Mouse (Mus musculus): ENCODE data around the gene Upk3bl.

The Upk3bl gene

DNA sequence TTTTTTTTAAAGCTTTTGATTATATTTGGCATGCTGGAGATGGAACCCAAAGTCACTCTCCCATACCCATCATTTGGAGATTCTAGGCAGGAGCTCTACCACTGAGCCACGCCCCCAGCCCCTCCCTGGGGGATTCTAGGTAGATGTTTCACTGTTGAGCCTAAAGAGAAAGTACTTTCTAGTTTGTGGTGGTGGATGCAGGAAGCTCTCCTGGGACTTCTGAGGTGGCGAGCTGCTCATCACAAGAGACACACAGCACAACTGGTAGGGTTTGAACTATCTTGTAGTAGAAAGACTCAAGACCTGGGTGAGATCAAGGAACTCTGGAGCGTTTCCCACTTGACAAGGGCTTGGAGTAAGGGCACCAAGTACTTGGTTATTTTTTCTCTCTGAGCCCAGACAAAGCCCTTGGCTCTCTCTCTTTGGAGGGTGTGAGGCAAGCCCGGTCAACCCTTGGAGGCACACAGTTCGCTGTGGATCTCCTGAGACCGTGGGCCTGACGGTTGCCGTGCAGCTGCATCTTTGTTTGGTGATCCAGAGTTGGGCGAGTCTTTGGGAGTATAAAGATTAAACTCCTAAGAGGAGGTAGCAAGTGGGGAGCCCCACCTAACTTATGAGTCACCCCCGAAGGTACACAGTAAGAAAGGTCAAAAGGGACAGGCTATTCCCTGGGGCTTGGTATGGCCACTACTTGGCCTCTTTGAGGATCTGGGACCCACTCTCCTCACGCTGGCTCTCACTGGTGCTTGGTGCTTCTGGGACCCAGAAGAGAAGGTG, at the start of gene Upk3bl:
Gene Upk3bl, plus strand, starts transcription at position 192 of the 777 bp plus-strand sequence.
- no peak for DNase-seq

DNA sequence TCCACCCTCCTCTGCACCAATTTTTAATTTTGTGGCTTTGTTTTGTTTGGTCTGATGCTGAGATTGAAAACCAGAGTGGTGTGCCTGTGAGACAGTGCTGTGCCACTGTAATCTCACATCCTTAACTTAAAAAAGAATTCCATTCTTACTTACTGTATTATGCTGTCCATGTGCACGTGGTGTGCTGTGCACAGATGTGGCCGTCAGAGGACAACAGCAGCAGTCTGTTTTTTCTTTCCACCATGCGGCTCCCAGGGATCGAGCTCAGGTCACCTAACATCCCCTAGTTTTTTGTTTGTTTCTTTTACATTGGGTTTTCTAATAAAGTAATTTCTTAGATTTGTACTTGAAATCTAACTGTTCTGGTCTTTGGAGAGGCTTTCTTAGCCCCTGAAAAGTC, 49.8 kb upstream of the Upk3bl start:
- no peak for DNase-seq

DNA sequence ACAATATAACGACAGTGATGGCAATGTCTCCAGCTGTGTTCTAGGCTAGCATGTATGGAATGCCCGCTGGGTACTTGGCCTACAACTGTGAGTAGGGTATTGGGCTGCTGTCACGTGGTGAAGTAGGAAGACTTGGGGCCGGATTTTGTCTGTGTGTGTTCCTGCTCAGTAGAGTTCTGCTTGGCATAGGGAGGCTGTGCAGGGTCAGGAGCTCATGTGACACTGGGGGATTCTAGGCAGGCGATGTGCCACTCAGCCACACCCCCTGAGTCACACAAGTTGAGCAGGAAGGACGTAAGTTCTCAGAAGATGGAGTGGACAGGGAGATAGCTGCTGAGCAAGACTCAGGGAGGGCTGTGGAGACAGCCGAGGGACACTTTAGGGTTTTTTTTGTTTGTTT, 46.5 kb upstream of the Upk3bl start:
- DNase-seq = no peak

DNA sequence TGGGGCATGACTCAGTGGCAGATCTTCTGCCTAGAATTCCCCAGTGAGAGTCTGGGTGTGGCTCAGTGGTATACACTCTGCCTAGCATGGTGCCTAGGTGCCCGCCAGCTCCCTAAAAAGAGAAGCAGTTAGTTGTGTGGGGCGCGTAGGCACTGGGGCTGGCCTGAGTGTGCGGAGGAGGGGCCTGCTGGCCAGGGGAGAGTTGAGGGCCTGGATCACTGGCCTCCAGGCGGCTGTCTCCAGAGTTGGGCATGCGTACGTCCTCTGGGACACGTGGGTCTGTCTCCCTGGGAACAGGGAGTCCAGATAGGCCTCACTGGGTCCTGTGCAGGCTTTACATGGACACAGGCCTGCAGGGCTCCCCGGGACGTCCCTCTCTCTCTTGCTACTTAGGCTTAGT, 39.4 kb upstream of the Upk3bl start:
- peak; percentile 67 for DNase-seq

DNA sequence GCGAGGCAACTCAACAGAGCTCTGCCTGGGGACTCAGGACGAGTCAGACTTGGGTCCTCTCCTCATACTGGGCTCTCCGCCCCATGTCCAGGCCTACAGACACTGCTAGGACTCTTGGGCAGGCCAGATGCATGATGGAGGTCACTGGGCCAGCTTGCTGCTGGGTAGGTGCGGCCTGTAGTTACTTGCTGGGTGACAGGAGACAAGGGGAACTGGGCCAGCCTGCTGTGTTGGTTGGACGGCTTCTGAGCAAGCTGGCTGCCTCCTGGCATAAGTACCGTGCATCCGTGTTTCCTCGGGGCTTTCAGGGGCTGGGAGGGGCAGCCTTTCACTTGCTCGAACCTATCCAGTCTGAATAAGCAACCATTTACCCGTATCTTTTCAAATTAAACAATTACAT, 38.7 kb upstream of the Upk3bl start:
- DNase-seq = peak; percentile 31

DNA sequence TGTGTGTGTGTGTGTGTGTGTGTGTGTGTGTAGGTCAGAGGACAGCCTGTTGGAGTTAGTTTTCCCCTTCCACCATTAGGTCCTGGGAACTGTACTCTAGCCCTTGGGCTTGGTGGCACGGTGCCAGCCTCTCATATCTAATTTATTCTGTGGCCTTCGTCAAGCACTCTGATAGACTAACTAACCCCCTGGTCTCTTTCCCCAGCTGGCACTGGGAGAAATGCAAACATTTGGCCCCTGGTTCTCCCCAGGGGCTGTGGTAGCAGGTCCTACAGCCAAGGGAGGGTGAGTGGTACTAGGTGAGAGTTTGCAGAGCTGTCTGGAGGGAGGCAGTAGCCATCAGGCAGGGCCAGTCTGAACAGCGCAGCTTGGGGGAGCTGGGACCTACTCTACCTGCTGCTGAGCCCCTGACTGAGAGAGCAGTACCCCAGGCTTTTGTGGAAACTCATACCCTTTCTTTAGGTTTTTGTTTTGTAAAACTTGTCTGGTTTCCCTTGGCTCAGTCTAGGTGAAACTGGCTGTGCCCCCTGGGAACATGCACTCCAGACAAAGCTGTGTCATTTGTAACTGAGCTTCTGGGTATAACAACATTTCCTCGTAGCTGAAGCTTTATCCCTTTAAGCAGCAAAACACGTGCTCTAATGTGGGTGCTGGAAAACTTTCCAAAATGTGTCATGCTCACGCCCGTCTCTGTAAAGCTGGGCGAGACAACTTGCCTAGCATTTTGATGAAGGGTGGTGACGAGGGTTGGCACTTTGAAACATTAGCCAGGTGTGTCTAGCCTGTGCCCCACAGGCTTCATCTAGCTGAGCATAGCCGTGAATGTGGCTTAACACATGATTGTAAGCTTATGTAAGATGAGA, 38.0 kb upstream of the Upk3bl start:
- peak; percentile 80 for DNase-seq

DNA sequence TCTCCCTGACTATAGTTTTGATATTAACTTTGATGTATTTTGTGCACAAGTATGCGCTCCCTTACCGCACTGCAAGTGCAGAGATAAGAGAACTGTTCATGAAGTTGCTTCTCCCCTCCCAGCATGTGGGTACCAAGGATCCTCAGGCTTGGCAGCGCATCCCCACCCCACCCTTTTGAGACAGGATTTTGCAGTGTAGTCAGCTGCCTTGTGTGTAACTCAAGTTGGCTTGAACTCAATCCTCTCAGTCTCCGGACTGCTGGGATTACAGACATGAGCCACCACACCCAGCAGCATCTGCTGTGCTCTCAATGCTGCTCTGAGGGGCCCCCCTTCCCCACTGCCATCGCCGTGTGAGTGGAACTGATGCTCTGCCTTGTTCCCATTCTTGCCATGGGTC, 37.0 kb upstream of the Upk3bl start:
- no peak for DNase-seq

DNA sequence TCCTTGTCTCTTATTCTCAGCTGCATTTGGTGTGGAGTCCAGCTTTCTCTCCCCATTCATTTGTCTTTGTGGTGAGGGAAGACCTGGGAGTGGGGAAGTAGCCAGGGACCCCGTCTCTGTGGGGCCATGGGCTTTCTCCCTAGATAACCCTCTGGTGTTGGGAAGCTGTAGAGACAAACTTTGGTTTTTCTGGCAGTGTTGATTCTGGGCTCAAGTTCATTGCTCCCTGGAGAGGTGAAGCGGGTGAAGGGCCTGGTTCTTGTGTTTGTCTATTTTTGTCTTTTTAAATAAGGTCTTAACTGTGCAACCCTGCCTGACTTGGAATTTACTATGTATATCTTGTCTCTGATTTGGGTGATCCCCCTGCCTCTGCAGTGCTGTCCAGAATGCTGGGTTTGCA, 35.6 kb upstream of the Upk3bl start:
- no peak for DNase-seq

DNA sequence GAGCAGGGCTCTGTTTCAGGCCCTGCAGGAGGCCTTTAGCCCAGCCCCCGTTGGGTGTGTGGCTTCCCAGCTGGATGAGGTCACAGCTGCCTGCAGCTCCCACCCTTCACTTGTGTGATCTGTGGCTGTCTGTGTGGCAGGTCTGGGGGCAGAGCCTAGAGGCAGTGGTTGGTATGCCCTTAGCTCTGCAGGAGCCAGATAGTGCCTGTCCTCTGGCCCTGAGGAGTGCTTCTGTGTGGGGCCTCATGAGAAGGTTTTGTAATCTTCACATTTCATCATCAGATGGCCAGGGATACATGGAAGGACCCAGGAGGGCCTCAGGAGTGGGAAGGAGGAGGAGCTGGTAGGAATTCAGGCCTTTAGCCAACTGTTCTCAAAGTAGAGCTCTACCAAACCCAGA, 34.4 kb upstream of the Upk3bl start:
- DNase-seq = no peak

DNA sequence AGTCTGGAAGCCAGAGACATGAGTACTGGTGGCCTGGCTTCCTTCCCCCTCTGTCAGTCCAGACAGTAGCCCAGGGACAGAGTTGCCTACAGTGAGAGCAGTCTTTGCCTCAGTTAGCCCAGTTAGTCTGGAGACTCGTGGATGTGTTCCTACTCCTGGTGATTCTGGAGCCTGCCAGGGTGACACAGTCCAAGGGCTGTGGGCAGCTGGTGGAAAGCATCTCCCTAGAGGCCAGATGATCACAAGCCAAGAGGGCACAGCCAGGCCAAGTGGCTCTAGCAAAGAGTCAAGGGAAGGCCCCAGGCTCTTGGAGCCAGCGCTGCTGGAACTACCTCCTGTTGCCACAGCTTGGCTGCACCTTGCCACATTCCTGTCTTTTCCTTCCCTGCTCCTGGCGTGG, 28.6 kb upstream of the Upk3bl start:
- no peak for DNase-seq

DNA sequence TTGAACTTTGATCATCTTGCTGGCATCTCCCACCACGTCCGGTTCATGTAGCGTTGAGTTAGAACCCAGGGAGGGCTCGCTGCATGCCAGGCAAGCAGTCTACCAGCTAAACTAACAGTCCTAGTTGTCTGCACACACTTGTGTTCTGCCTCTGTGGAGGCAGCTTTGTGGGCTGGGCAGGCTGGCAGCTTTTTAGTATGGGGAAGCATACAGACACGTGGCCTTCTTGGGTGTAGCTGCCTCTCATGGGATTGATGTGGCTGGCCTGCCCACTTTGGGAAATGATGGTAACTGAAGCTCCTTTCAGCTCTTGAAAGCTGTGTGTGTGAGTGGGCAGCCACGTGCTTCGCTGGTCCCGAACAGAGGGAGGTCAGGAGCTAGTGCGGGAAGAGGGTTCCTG, 27.4 kb upstream of the Upk3bl start:
- DNase-seq = no peak

DNA sequence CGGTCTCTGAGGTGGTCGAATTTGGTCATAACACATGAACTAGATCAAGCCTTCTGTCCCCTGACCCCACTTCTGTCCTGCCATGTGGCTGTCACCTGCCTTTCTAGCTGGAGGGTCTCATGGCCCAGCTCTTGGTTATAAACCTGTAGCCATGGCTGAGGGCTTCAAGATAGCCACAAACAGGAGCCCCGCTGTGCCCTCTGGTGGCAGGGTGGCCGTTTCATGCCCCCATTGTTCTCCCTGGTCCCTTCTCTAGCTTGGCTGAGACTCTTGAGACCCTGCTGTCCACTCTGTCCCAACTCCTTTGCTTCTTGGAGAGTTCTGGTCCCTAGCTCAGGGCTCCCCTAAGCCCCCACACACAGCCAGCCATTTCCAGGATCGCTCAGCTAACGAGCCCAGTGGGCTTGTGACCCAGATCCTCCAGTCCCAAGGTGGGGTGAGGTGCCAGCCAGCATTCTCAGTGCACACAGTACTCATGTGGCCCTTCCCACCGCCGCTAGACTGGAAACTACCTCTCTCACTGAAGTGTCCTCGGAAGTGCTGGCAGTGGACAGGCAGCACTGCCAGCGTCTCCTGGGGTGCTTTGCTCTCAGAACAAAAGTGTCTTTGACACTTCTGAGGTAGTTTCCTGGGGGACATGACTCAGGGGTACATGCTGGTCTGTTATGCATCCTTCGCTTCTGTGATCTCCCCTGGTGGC, 26.5 kb upstream of the Upk3bl start:
- no peak for DNase-seq

DNA sequence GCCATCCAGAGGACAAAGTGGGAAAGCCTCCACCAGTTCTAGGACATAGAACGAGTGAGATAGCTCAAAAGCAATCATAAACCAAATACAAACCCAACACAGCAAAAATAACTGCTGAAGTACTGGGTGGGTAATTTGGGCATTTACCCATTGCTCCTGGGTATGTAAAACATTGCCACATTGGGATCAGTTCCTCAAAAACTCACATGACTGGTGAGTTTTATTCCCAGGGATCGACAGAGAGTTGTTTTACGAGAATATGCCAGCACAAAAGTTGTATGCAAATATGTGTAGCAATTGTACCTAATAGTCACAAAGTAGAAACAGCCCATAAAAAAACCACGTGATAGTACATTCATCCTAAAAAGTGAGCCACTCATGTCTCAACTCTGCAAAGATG, 19.4 kb upstream of the Upk3bl start:
- no peak for DNase-seq

DNA sequence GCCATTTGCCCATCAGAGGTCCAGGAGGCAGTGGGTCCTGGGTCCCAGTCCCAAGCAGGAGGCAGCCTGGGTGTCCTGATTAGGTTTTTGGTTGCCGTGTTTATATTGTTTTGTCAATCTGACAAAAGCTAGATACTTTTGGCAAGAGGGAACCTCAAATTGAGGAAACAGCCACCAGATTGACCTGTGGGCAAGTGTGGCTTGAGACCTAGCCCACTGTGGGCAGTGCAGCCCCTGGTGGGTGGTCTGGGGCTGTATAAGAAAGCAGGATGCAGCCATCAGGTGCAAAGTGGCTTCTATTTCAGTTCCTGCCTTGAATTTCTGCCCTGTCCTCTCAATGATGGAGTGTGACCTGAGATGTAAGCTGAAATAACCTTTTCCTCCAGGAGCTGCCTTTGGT, 19.0 kb upstream of the Upk3bl start:
- no peak for DNase-seq

DNA sequence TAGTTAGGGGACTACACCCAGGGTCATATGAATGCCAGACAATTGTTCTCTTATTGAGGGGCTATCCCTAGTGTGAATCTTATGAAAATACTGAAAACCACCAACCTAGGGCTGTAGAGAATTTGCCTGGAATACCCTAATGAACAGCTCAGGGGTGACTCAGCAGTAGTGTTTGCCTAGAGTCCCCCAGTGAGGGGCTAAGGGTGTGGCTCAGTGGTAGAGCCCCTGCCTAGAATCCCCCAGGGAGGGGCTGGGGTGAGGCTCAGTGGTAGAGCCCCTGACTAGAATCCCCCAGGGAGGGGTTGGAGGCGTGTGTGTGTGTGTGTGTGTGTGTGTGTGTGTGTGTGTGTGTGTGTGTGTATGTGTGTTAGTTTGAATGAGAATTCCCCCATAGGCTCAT, 17.6 kb upstream of the Upk3bl start:
- no peak for DNase-seq

DNA sequence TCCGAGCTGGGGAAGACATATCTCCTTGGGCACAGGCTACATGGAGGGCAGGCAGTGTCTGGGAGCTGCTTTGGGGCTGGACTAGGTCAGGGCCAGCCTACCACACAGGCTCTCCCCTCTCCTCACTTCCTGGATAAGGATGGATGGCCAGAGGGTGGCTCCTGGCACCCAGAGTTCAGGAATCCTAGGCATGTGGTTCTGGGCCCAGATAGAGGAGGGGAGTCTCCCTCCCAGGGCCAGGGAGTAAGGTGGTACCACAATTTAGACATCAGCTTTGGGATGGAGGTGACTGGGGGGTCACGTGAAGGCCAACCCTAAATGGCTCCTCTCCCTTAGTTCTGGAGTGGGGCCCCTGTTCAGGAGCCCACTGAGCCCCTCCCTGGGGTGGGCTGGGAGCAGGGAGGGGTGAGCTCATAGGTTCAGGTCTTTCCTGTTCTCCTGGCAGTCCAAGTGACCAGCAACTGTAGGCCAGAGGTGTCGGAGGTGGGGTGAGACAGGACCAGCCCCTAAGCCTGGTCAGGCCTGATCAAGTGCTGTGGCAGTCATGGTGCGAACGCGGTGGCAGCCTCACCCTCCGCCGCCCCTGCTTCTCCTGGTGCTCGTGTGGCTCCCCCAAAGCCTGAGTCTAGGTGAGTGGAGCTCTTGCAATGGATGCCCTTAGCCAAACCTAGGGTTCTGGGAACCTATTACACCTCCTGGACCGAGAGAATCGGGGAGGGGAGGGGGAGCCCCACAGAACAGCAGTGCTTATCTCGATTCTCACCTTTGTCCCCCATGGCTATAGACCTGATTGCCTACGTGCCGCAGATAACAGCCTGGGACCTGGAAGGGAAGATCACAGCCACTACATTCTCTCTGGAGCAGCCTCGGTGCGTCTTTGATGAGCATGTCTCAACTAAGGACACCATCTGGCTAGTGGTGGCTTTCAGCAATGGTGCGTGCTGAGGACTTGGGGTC, 15.8 kb upstream of the Upk3bl start, which contains the start of gene Upk3b:
Gene Upk3b, plus strand, starts transcription at position 239 of the 957 bp plus-strand sequence.
- DNase-seq = no peak

DNA sequence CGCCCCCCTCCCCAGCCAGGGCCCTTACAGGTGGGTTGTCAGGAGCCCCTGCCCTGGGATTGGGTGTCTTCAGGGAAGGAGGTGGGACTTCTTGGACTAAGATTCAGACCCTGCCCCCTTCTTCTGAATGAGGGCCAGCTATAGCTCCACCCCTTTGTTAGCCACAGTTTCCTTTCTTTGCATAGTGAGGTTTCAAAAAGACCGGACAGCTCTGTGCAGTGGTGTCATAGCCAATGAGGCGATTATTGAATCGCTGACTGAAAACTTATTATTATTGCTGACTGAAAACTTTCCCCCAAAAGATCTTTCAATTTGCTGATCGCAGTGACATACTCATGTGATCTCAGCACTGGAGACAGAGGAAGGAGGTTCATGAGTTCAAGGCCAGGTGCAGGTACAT, 14.1 kb upstream of the Upk3bl start:
- no peak for DNase-seq

DNA sequence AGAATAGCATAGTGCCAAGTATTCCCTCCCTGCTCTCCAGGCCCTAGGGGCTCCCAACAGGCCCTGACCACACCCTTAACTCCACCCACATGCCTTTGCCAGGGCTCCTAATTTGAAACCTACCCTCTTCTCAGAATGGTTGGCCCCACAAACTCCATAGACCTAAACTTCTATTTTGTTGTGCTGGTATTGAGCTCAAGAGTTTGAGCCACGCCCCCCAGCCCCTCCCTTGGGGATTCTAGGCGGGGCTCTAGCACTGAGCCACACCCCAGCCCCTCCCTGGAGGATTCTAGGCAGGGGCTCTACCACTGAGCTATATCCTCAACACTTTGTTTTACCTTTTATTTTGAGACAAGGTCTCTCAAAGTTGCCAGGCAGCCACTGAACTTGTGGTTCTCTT, 13.0 kb upstream of the Upk3bl start:
- no peak for DNase-seq

DNA sequence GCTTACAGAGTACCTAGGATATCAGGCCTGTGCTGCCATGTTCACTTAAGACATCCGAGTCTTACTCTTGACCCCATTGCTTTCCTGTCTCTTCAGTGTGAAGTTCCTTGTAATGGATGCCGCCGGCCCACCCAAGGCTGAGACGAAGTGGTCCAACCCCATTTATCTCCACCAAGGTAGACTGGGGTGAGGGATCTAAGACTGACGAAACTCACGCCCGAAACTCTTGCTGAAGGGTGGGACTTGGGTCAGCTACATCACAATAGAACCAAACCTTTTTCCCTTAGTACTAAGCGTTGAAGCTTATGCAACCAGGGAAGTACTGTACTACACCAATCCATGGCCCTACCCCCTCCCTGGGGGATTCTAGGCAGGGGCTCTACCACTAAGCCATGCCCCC, 12.6 kb upstream of the Upk3bl start:
- DNase-seq = no peak

DNA sequence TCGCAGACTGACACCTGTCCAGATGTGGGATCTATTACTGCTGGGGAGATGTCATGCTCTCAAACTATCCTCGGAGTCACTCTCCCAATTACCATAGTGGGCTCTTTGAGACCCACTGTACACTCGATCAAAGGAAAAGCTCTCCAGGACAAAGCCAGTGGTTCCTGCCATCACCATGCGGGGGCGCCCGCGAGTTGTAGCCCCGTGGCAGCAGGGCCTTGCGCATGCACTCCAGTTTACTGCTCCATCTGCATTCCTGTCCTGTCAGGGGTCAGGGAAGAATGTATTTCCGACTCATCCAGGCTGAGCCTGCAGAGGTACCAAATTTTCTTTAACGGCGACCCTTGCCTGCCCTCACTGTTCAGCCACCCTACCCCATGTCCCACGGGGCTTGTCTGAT, 9.4 kb upstream of the Upk3bl start:
- peak; percentile 43 for DNase-seq

DNA sequence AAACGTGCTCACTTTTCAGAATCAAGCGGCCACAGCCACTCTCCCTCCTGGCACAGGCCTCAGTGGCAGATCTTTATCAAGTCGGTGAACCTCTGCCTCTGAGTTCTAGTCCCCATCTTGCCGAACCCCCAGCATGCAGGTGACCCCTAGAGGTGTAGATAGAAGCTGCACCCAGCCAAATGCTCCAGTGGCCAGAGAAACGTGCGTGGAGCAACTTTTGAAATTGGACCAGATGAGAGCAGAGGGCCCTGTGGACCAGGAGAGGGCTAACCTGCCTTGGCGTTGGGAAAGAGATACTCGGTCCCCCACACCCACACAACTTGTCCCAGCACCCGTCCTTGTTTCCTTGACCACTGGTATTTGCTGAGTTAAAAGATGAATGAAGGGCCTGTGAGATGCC, 8.9 kb upstream of the Upk3bl start:
- peak; percentile 51 for DNase-seq

DNA sequence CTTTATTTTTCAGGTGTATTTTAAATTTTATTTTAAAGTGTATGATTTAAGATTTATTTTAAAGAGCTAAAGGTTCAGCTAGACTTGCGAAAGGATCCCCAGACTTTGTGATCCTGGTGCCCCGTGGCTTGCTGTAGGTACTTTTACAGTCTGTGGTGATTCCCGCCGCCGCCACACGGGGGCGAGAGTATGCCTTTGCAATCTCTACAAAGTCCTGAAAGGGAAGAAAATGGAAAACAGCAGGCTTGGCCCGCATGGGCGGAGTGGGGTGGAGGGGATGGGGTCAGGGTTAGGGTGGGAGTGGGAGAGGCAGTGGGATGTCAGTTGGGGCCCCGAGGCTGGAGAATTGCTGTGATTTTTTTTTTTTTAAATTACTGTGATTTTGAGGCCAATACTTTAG, 8.3 kb upstream of the Upk3bl start:
- DNase-seq = peak; percentile 95

Data from kidney, postnatal 10 days (tissue).